Mouse (Mus musculus): ENCODE data around the gene Stat4.

Gene Stat4

DNA sequence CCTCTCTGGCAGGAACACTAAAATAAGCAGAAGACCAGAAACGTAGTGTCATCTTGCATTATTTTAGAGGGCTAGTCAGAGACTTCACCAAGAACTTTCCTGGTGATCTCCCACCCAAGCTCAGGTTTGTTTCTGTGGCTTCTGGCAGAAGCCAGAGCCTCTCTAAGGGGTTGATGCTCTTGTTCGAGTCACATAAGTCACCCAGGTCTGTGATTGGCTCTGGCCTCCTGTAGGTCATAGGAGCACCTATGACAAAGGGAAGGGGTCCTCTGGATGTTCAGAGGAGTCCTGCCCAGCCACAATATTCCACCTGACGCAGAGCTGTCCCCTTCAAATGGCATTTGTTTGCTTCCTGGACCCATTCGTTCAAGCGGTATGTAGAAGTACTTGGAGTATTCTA, at the start of gene Stat4:
Gene Stat4 (plus strand): TSS at position 301 of the 400 bp plus-strand sequence.
- DNase-seq (ENCODE audit: low spot score in 2 of 2), result no peak

DNA sequence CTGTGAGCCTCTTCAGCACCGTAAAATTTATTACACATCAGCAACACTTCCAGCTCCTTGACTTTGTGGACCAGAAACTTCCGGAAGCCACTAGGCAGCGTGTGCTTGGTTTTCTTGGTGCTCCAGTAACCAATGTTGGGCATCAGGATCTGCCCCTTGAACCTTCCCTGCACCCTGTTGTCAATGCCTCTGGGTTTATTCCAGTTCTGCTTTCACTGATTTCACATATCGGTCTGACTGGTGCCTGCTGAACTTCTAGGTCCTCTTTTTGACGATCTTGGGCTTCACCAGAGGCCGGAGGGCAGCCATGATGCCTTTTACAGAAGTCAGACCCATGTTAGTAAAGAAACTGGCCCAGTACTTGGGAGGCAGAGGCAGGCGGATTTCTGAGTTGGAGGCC, 48.6 kb upstream of the Stat4 start:
- no peak for DNase-seq (ENCODE audit: low spot score in 2 of 2)

- peak; percentile 32 to 63 for DNase-seq (ENCODE audit: low spot score in 2 of 2)
Measured at GRCm38 (mm10) chr1:51944755-51945154, 42.2 kb upstream of the Stat4 start.

GRCm38 (mm10) chr1:51947116-51947515, 39.8 kb upstream of the Stat4 start:
- DNase-seq (ENCODE audit: low spot score in 2 of 2), result no peak

DNA sequence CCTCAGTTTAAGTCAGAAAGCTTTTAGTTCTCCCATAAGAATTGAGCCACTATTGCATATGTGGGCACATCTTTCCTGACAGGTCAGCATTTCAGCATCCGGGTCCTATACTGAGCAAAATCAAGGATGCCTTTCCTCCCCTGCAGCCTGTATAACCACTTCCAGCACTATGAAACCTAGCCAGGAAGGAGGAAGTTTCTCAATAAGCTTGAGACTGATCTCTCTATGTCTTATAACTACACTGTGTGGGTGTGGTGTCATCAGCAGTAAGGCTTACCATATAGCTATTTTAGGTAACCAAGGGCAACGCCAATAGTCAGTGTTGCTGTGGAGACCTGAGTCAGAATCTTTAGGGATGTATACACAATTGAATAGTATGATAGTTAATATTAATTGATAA, 22.3 kb upstream of the Stat4 start:
- DNase-seq (ENCODE audit: low spot score in 2 of 2), result no peak

GRCm38 (mm10) chr1:51968994-51969393, 18.0 kb upstream of the Stat4 start:
- no peak for DNase-seq (ENCODE audit: low spot score in 2 of 2)

DNA sequence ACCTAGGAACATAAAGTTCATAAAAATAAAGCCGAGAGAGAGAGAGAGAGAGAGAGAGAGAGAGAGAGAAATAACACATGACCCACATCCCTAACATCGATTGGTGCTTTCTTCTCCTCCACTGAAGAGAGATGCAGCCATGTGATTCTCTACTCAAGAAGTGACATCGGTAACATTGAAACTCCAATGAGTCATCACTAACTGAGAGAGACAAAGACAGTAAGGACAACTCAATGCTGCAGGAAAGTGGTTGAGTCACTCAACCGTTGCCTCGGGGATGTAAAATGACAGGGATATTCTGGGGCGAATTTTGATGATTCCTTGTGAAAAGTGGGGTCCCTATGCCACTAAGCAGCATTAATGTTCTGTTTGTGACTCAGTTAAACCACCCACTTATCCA, 16.8 kb upstream of the Stat4 start:
- no peak for DNase-seq (ENCODE audit: low spot score in 2 of 2)

DNA sequence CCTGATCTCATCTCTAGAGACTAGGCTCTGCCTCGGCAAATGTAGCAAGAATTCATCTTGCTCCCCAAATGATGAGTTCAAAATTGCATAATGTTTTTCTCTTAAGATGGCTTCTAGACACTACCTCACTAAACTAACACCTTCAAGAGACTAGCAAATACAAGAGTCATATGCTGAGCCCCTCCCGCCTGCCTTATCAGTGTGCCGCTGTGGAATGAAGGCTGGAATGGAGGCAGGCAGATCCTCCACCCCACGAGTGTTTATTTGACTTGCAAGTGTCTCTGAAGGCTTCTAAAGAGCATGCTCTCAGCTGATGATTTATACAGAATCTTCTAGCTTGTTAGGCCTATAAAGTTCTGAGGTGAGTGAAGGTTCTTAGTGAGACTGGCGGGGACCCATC, 11.4 kb upstream of the Stat4 start:
- DNase-seq (ENCODE audit: low spot score in 2 of 2), result no peak

DNA sequence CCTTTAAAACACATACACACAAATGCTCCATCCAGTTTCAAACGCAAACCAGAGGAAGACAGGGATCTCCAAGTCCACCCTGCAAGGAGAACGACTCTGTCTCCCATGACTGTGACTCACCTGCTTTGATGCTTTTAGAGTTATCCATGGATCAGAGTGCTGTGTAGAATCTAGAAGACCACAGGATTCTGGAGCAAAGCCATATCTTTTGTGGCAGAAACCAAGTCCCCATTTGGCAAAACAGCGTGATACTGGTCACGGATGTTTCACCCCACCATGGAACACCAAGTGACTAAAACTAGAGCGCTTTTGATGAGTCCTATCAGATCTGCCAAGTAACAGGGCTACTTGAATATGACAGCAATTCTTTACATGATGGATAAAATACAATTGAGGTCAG, 7.9 kb upstream of the Stat4 start:
- DNase-seq (ENCODE audit: low spot score in 2 of 2), result no peak

- DNase-seq (ENCODE audit: low spot score in 2 of 2), result peak; percentile 56 to 68
Measured at GRCm38 (mm10) chr1:51991983-51992609, 5.1 kb downstream of the Stat4 start.

DNA sequence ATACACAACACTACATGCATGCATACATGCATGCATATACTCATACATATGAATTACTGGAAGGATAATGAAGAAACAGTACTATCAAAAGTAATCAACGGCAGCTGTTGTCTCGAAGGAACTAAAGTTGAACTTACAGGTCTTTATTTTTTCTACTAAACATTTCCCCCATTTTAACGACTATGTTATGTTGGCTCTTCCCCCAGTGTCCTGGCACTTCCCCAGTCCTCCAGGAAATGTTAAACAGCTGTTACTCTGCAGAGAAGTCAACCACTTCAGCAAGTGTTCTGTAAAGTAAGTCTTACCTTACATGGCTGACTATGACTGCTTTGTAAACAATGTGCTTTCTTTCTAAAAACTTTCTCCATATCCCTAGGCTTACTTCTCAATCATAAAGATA, 9.1 kb downstream of the Stat4 start:
- DNase-seq (ENCODE audit: low spot score in 2 of 2), result no peak

GRCm38 (mm10) chr1:51996751-51997659, 10.1 kb downstream of the Stat4 start:
- no peak for DNase-seq (ENCODE audit: low spot score in 2 of 2)

GRCm38 (mm10) chr1:51998542-51998941, 11.6 kb downstream of the Stat4 start:
- peak; percentile 38 to 66 for DNase-seq (ENCODE audit: low spot score in 2 of 2)

GRCm38 (mm10) chr1:52004096-52004495, 17.1 kb downstream of the Stat4 start:
- peak; percentile 71 to 91 for DNase-seq (ENCODE audit: low spot score in 2 of 2)

GRCm38 (mm10) chr1:52008443-52008842, 21.5 kb downstream of the Stat4 start:
- no peak for DNase-seq (ENCODE audit: low spot score in 2 of 2)

GRCm38 (mm10) chr1:52008947-52009346, 22.0 kb downstream of the Stat4 start:
- DNase-seq (ENCODE audit: low spot score in 2 of 2), result no peak

- no peak for DNase-seq (ENCODE audit: low spot score in 2 of 2)
Measured at GRCm38 (mm10) chr1:52010741-52011140, 23.8 kb downstream of the Stat4 start.

- no peak for DNase-seq (ENCODE audit: low spot score in 2 of 2)
Measured at GRCm38 (mm10) chr1:52011227-52011626, 24.3 kb downstream of the Stat4 start.

GRCm38 (mm10) chr1:52012231-52012630, 25.3 kb downstream of the Stat4 start:
- no peak for DNase-seq (ENCODE audit: low spot score in 2 of 2)

GRCm38 (mm10) chr1:52012757-52013156, 25.8 kb downstream of the Stat4 start:
- no peak for DNase-seq (ENCODE audit: low spot score in 2 of 2)

- no peak for DNase-seq (ENCODE audit: low spot score in 2 of 2)
Measured at GRCm38 (mm10) chr1:52019621-52020020, 32.7 kb downstream of the Stat4 start.

DNA sequence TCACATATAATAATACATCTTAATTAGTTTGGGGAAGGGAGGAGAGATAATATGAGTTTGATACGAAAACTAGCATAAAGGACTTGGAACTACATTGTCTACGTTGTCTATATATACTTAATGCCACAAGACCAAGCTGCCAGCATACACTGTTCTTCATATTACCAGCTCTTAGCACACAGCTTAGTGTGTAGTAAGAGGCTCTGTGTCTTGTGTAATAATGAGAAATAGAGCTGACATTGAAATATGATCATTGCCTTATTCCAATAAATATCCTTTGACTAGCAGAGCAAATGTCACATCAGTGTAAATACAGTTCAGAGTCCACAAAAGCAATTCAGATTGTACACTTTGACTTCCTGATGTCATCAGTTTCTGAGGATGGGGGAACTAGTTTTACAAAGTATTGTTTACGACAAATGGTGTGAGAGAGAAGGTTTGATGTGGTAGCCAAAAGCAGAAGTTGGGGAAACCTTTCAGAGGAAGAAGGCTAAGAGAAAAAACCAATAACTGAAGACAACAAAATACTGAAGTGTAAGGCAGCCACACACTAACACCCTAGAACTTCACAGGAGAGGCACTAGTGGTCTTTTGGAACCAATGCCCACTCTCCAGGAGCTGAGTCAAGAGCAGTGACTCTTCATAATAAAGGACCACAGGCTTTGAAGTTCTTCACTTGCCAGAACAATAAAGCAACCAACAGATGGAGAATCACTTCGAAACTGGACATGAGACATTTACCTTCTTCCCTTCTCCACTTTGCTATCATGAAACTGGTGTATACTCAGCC, 35.2 kb downstream of the Stat4 start:
- DNase-seq (ENCODE audit: low spot score in 2 of 2), result no peak

Measured in right cerebral cortex, adult 2 months (tissue).